Mouse (Mus musculus): ENCODE results near the gene Shisal2a. TPM values are rescaled to one million over a fixed set of nuclear protein-coding genes. Genes with fewer than 3 reads are reported as not detected.

Gene Shisal2a
- polyA plus RNA-seq, 1 experiment, result not detected

- DNase-seq (ENCODE audit: low spot score), result no peak
These were observed 45.3 kb downstream of the Shisal2a start for GRCm38 (mm10) chr4:108337817-108338216.

- DNase-seq (ENCODE audit: low spot score), result no peak
These were observed 46.4 kb downstream of the Shisal2a start for GRCm38 (mm10) chr4:108336765-108337164.

GRCm38 (mm10) chr4:108335413-108335812, 47.7 kb downstream of the Shisal2a start:
- DNase-seq (ENCODE audit: low spot score), result no peak

- no peak for DNase-seq (ENCODE audit: low spot score)
These were observed 51.1 kb downstream of the Shisal2a start for GRCm38 (mm10) chr4:108332041-108332440.

- no peak for DNase-seq (ENCODE audit: low spot score)
These were observed 53.3 kb downstream of the Shisal2a start for GRCm38 (mm10) chr4:108329840-108330239.

GRCm38 (mm10) chr4:108327730-108328484, 55.2 kb downstream of the Shisal2a start, which contains the start of gene Coa7:
Gene Coa7 (plus strand): TSS chr4:108328140.
- peak; percentile 91 for DNase-seq (ENCODE audit: low spot score)

GRCm38 (mm10) chr4:108327071-108327579, 56.0 kb downstream of the Shisal2a start:
- DNase-seq (ENCODE audit: low spot score), result no peak

- DNase-seq (ENCODE audit: low spot score), result no peak
These were observed 59.6 kb downstream of the Shisal2a start for GRCm38 (mm10) chr4:108323588-108323987.

GRCm38 (mm10) chr4:108320627-108321380, 62.3 kb downstream of the Shisal2a start:
- no peak for DNase-seq (ENCODE audit: low spot score)

GRCm38 (mm10) chr4:108319747-108320146, 63.4 kb downstream of the Shisal2a start:
- DNase-seq (ENCODE audit: low spot score), result no peak

GRCm38 (mm10) chr4:108318649-108319615, 64.2 kb downstream of the Shisal2a start:
- no peak for DNase-seq (ENCODE audit: low spot score)

Other genes starting within 250 kb of the Shisal2a start
- gene Scp2, start 238.4 kb downstream of the Shisal2a start, polyA plus RNA-seq (2012; rRNA removed), result 423 and 476 TPM in 2 replicates
- gene Echdc2, start 217.9 kb downstream of the Shisal2a start, polyA plus RNA-seq (2012; rRNA removed), result 98.2 and 167 TPM in 2 replicates
- 0.13 and 0.18 TPM in 2 replicates for gene Zyg11a, start 165.3 kb downstream of the Shisal2a start, polyA plus RNA-seq (2012; rRNA removed)
- 15.3 and 17.4 TPM in 2 replicates for gene Zyg11b, start 82.3 kb downstream of the Shisal2a start, polyA plus RNA-seq (2012; rRNA removed)
- gene Coa7, start 55.2 kb downstream of the Shisal2a start, polyA plus RNA-seq (2012; rRNA removed), result 11.9 and 12.3 TPM in 2 replicates
- 34.5 and 34.8 TPM in 2 replicates for gene Gpx7, start 23.6 kb upstream of the Shisal2a start, polyA plus RNA-seq (2012; rRNA removed)
- gene Tut4, start 76.1 kb upstream of the Shisal2a start, polyA plus RNA-seq (2012; rRNA removed), result 37.9 and 44.8 TPM in 2 replicates
- 29.1 and 30.9 TPM in 2 replicates for gene Prpf38a, start 196.0 kb upstream of the Shisal2a start, polyA plus RNA-seq (2012; rRNA removed)
- 0.27 and 0.34 TPM in 2 replicates for gene Orc1, start 196.1 kb upstream of the Shisal2a start, polyA plus RNA-seq (2012; rRNA removed)
- 37.5 and 39.2 TPM in 2 replicates for gene Cc2d1b, start 236.6 kb upstream of the Shisal2a start, polyA plus RNA-seq (2012; rRNA removed)